Mouse (Mus musculus) erythroblast, embryonic 14.5 days (primary cell): ENCODE measurements around the gene Eif2a.

Experiments
- GATA1 ChIP-seq: IDR thresholded peaks from 2 replicates; pipeline ENCODE4 v1.6.1; 2012; ENCODE audit warnings: low read length, inconsistent platforms, mixed read lengths
- TAL1 ChIP-seq: IDR thresholded peaks from 3 replicates; pipeline ENCODE4 v1.6.1; 2012; ENCODE audit warnings: low read length, inconsistent platforms, mixed read lengths

GRCm38 (mm10) chr3:58511581-58511980 is 14.0 kb upstream of the Eif2a start:
- TF ChIP-seq GATA1 (no peak), TAL1 (no peak)
